Mouse (Mus musculus): ENCODE results near the gene Olfr1039. TPM values are rescaled to one million over a fixed set of nuclear protein-coding genes. Genes with fewer than 3 reads are reported as not detected.
"Not testable (repeated sequence)": the region's sequence is repeated elsewhere in the genome, so short reads cannot be mapped to it uniquely, and the experiment has no call there.

Olfr1039 gene
- polyA plus RNA-seq (2016; fragmentation: Nextera tagmentation; extraction: Ambion mirVana) = not detected in 2 replicates

DNA sequence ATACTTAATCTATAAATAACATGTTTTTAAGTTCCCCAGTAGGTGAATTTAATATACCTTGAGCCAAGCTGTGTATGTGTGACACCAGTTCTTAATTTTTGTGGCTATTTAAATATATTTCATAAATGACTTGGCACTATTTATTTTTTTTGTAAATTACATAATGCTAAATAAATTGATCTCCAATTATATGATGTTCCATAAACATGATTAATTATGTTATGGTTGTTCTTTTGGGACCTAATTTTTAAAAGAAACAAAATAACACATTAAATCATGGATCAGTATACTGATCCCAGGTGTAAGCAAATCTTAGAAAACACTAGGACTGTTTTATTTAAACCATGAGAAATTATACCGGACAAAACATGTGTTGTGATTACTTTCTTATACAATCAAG lies at the start of gene Olfr1039:
Olfr1039 (minus strand) TSS at position 101 of the 400 bp plus-strand sequence.
- 93% methylated on average over 1 of the region's 1 CpGs for whole genome bisulfite sequencing
- Histone ChIP-seq H3K27me3 (ENCODE audit: low read depth, poor library complexity, severe bottlenecking) (no peaks in the 10 kb centered on the region), H3K9me3 (replicated peaks) (no peaks in the 10 kb centered on the region), H3K4me1 (no peaks in the 10 kb centered on the region), H3K36me3 (no peaks in the 10 kb centered on the region), H3K4me3 (no peak within 1 kb of the TSS), H3K27ac (replicated peaks) (no peak within 1 kb of the TSS)
- DNase-seq (ENCODE audit: low spot score) = no peak

DNA sequence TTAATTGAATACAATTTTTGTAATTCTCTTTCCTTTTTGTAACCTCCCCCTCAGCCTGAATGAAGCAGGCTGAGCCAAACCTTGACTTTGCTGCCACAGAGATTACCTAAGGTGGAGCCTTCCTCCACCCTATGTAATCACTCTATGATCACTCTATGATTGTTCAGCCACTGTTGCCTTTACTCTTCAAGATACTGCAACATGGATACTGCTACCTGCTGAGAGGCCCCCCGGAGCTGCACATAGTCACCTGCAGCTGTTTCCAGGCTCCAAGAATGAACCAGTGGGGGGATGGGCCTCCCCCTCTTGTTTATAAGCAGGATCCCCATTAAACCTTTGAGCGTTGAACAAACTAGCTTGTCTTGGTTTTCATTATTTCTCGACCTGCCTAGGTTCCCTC lies 44.2 kb upstream of the Olfr1039 start:
- 77% methylated on average over 3 of the region's 3 CpGs for WGBS
- H3K27ac ChIP-seq (replicated peaks) = no peak overlapping the region
- H3K9me3 ChIP-seq (replicated peaks) = no peaks in the 10 kb centered on the region
- no peaks in the 10 kb centered on the region for H3K27me3 ChIP-seq (ENCODE audit: low read depth, poor library complexity, severe bottlenecking)
- no peaks in the 10 kb centered on the region for H3K4me1 ChIP-seq
- no peaks in the 10 kb centered on the region for H3K36me3 ChIP-seq
- DNase-seq (ENCODE audit: low spot score) = no peak
- H3K4me3 ChIP-seq = no peak overlapping the region

DNA sequence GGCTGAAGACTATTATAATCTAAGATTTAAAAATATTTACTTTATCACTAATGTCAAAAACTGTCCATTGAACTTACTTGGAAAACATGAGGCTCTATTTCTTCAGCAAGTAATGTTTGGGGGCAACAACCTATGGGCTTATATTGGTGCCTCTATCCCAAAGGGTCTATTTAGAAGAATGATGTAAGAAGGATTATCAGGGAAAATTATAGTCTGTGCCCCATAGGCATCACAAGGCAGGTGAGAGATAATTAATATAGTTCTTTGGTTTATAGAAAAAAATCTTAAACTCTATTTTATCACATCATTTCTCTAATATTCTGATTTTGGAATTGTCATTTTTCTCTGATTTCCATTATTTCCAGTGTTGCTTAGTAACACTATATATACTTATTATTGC lies 42.0 kb upstream of the Olfr1039 start, which contains the start of gene Olfr1044:
Olfr1044 (minus strand) TSS at position 101 of the 400 bp plus-strand sequence.
- H3K27ac ChIP-seq (replicated peaks) = no peak within 1 kb of the TSS
- H3K4me3 ChIP-seq = no peak within 1 kb of the TSS
- no peaks in the 10 kb centered on the region for H3K36me3 ChIP-seq
- no peak for DNase-seq (ENCODE audit: low spot score)
- H3K9me3 ChIP-seq (replicated peaks) = no peaks in the 10 kb centered on the region
- H3K27me3 ChIP-seq (ENCODE audit: low read depth, poor library complexity, severe bottlenecking) = no peaks in the 10 kb centered on the region
- no peaks in the 10 kb centered on the region for H3K4me1 ChIP-seq

DNA sequence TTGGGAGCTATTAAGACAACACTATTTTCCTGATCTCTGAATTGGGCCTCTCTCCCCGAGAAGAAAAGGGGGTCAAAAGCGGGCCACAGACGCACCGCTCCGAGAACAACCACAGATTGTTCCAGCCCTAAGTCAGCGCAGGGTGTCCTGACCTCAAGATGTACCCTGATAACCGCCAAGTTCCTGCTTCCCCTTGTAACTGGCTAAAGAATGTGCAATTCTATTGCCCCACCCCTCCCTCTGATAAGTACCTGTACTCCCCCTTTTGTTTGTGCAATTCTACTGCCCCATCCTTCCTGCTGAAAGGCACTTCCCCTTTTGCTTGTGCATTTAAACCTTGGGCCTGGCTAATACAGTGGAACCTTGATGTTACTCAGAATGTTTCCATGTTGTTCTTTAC lies 39.7 kb upstream of the Olfr1039 start:
- H3K27me3 ChIP-seq (ENCODE audit: low read depth, poor library complexity, severe bottlenecking); H3K27ac ChIP-seq (replicated peaks); DNase-seq (ENCODE audit: low spot score); H3K4me3 ChIP-seq; H3K4me1 ChIP-seq; H3K36me3 ChIP-seq; H3K9me3 ChIP-seq (replicated peaks): not testable (repeated sequence)
- 89% methylated on average over 7 of the region's 7 CpGs for WGBS

DNA sequence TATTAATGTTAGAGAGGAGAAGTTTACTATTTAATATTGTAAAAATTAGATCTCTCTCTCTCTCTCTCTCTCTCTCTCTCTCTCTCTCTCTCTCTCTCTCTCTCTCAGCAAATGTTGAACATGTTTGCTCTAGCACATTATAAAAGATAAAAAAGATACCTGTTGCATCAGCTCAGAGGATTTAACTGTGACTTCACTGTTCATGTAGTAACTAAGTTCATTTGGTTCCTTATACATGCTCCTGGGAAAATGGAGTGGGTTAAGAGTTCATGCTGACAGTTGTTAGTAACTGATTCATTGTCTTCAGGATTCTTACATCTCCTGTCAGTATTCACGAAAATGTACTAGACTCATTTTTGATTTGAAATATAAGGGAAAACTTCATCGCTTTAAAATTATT lies 31.7 kb upstream of the Olfr1039 start, which contains the start of gene Olfr1043:
Olfr1043 (minus strand) TSS at position 101 of the 400 bp plus-strand sequence.
- Histone ChIP-seq H3K9me3 (replicated peaks) (no peaks in the 10 kb centered on the region), H3K27ac (replicated peaks) (no peak within 1 kb of the TSS), H3K4me3 (no peak within 1 kb of the TSS), H3K4me1 (no peaks in the 10 kb centered on the region), H3K27me3 (ENCODE audit: low read depth, poor library complexity, severe bottlenecking) (no peaks in the 10 kb centered on the region), H3K36me3 (no peaks in the 10 kb centered on the region)
- DNase-seq (ENCODE audit: low spot score) = no peak
- WGBS = 88% methylated on average over 2 of the region's 2 CpGs

DNA sequence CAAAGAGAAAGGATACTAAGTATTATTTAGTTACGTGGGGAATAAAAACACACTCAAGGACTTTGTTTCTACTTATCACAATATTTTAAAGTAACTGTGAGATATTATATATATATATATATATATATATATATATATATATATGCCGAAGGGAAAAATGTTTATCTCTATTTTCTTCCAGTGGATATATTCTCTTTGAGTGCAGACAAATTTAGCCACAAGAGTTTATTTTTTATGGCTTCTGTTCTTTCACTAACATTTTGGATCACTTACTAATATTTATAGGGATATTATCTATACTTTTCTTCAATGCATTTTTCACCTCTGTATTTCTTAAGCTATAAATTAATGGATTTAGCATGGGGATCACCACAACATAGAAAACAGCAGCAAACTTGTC lies 26.0 kb upstream of the Olfr1039 start, which contains the start of gene Olfr1042:
Olfr1042 (minus strand) TSS at position 101 of the 400 bp plus-strand sequence.
- no peak within 1 kb of the TSS for H3K4me3 ChIP-seq
- DNase-seq (ENCODE audit: low spot score) = no peak
- WGBS = 94% methylated on average over 2 of the region's 2 CpGs
- no peaks in the 10 kb centered on the region for H3K9me3 ChIP-seq (replicated peaks)
- no peaks in the 10 kb centered on the region for H3K36me3 ChIP-seq
- no peaks in the 10 kb centered on the region for H3K27me3 ChIP-seq (ENCODE audit: low read depth, poor library complexity, severe bottlenecking)
- no peaks in the 10 kb centered on the region for H3K4me1 ChIP-seq
- no peak within 1 kb of the TSS for H3K27ac ChIP-seq (replicated peaks)

DNA sequence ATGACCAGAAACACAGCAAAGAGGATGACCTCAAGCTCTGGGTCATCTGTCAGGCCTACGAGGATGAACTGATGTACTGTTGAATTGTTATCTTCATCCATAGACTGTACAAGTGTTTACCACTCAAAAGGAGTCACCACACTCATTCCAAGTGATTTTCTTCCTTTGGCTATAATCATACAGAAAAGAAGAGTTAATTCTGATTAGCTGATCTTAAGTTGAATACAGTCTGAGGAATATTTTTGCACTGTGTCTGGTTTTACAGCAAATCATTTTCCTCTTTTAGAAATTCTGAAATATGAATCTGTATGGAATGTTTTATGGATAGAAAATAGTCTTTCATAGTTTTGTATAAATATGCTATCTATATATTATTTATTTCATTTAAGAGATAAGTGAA lies 10.9 kb upstream of the Olfr1039 start, which contains the start of gene Olfr1040:
Olfr1040 (minus strand) TSS at position 101 of the 400 bp plus-strand sequence.
- H3K4me1 ChIP-seq = no peaks in the 10 kb centered on the region
- DNase-seq (ENCODE audit: low spot score) = no peak
- WGBS = 96% methylated on average over 1 of the region's 1 CpGs
- no peak within 1 kb of the TSS for H3K4me3 ChIP-seq
- H3K36me3 ChIP-seq = no peaks in the 10 kb centered on the region
- H3K27ac ChIP-seq (replicated peaks) = no peak within 1 kb of the TSS
- no peaks in the 10 kb centered on the region for H3K27me3 ChIP-seq (ENCODE audit: low read depth, poor library complexity, severe bottlenecking)
- no peaks in the 10 kb centered on the region for H3K9me3 ChIP-seq (replicated peaks)

DNA sequence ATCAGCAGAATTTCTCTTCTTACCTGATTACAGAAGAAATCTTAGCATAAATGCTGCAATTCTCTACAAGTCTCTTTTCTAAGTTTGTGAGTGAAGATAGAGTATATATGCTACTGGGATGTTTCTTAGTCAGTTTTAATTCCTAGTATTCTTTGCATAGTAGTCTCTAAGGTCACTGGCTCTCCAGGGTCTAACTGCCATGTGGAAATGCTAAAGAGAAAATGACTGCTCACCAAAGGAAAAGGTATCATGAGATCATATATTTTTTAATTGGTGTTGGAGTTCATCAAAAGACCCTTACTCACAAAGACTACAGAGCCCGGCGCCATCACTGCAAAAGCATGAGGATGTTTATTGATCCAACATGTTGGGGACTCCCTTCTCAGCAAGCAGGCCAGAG lies 48.4 kb downstream of the Olfr1039 start, which contains the start of gene Olfr1037:
Olfr1037 (minus strand) TSS at position 101 of the 400 bp plus-strand sequence.
- 86% methylated on average over 2 of the region's 2 CpGs for WGBS
- H3K36me3 ChIP-seq = no peaks in the 10 kb centered on the region
- H3K4me1 ChIP-seq = no peaks in the 10 kb centered on the region
- H3K9me3 ChIP-seq (replicated peaks) = no peaks in the 10 kb centered on the region
- H3K4me3 ChIP-seq = no peak within 1 kb of the TSS
- H3K27me3 ChIP-seq (ENCODE audit: low read depth, poor library complexity, severe bottlenecking) = no peaks in the 10 kb centered on the region
- no peak for DNase-seq (ENCODE audit: low spot score)
- no peak within 1 kb of the TSS for H3K27ac ChIP-seq (replicated peaks)

DNA sequence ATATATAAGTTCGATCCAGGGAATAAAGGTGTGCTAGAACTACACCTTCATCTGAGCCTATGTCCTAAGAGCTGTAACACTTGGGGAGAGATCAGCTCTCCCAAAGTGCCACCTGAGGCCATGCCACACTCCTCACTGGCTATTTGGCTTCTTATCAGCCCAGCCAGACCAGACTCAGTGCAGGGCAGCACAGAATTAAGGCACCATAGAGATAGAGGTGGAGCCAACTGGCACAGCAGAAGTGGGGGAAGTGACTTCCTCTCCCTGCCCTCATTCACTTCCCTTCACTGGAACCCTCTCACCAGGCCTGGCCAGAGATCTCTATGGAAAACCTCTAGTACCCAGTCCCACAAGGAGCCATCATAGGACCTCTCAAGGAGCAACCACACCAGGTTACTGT lies 55.2 kb downstream of the Olfr1039 start:
- DNase-seq (ENCODE audit: low spot score); H3K9me3 ChIP-seq (replicated peaks); H3K36me3 ChIP-seq; H3K27me3 ChIP-seq (ENCODE audit: low read depth, poor library complexity, severe bottlenecking); H3K4me3 ChIP-seq; H3K4me1 ChIP-seq; H3K27ac ChIP-seq (replicated peaks): not testable (repeated sequence)
- WGBS = 86% methylated on average over 1 of the region's 1 CpGs

Other genes starting within 250 kb of the Olfr1039 start
- gene Olfr1024, start 230.9 kb downstream of the Olfr1039 start, polyA plus RNA-seq (2016; fragmentation: Nextera tagmentation; extraction: Ambion mirVana) = not detected in 2 replicates
- gene Olfr1025-ps1, start 220.7 kb downstream of the Olfr1039 start, polyA plus RNA-seq (2016; fragmentation: Nextera tagmentation; extraction: Ambion mirVana) = not detected in 2 replicates
- gene Olfr1026, start 214.4 kb downstream of the Olfr1039 start, polyA plus RNA-seq (2016; fragmentation: Nextera tagmentation; extraction: Ambion mirVana) = not detected in 2 replicates
- gene Olfr1028, start 185.5 kb downstream of the Olfr1039 start, polyA plus RNA-seq (2016; fragmentation: Nextera tagmentation; extraction: Ambion mirVana) = not detected in 2 replicates
- gene Olfr1029, start 162.0 kb downstream of the Olfr1039 start, polyA plus RNA-seq (2016; fragmentation: Nextera tagmentation; extraction: Ambion mirVana) = not detected in 2 replicates
- gene Olfr1030, start 156.7 kb downstream of the Olfr1039 start, polyA plus RNA-seq (2016; fragmentation: Nextera tagmentation; extraction: Ambion mirVana) = not detected in 2 replicates
- not detected in 2 replicates for gene Olfr1031, start 145.6 kb downstream of the Olfr1039 start, polyA plus RNA-seq (2016; fragmentation: Nextera tagmentation; extraction: Ambion mirVana)
- not detected in 2 replicates for gene Olfr1032, start 130.4 kb downstream of the Olfr1039 start, polyA plus RNA-seq (2016; fragmentation: Nextera tagmentation; extraction: Ambion mirVana)
- gene Olfr1033, start 115.3 kb downstream of the Olfr1039 start, polyA plus RNA-seq (2016; fragmentation: Nextera tagmentation; extraction: Ambion mirVana) = not detected in 2 replicates
- gene Olfr1034, start 90.1 kb downstream of the Olfr1039 start, polyA plus RNA-seq (2016; fragmentation: Nextera tagmentation; extraction: Ambion mirVana) = not detected in 2 replicates
- gene Olfr1036, start 61.9 kb downstream of the Olfr1039 start, polyA plus RNA-seq (2016; fragmentation: Nextera tagmentation; extraction: Ambion mirVana) = not detected in 2 replicates
- not detected in 2 replicates for gene Olfr1037, start 48.5 kb downstream of the Olfr1039 start, polyA plus RNA-seq (2016; fragmentation: Nextera tagmentation; extraction: Ambion mirVana)
- not detected in 2 replicates for gene Olfr1040, start 10.8 kb upstream of the Olfr1039 start, polyA plus RNA-seq (2016; fragmentation: Nextera tagmentation; extraction: Ambion mirVana)
- gene Olfr1042, start 25.9 kb upstream of the Olfr1039 start, polyA plus RNA-seq (2016; fragmentation: Nextera tagmentation; extraction: Ambion mirVana) = not detected in 2 replicates
- gene Olfr1043, start 31.6 kb upstream of the Olfr1039 start, polyA plus RNA-seq (2016; fragmentation: Nextera tagmentation; extraction: Ambion mirVana) = not detected in 2 replicates
- gene Olfr1044, start 41.9 kb upstream of the Olfr1039 start, polyA plus RNA-seq (2016; fragmentation: Nextera tagmentation; extraction: Ambion mirVana) = not detected in 2 replicates
- gene Olfr52, start 49.8 kb upstream of the Olfr1039 start, polyA plus RNA-seq (2016; fragmentation: Nextera tagmentation; extraction: Ambion mirVana) = not detected in 2 replicates
- gene Olfr1045, start 67.1 kb upstream of the Olfr1039 start, polyA plus RNA-seq (2016; fragmentation: Nextera tagmentation; extraction: Ambion mirVana) = not detected in 2 replicates
- not detected in 2 replicates for gene Olfr1046, start 83.4 kb upstream of the Olfr1039 start, polyA plus RNA-seq (2016; fragmentation: Nextera tagmentation; extraction: Ambion mirVana)
- not detected in 2 replicates for gene Olfr1047, start 95.5 kb upstream of the Olfr1039 start, polyA plus RNA-seq (2016; fragmentation: Nextera tagmentation; extraction: Ambion mirVana)
- not detected in 2 replicates for gene Olfr1048, start 104.4 kb upstream of the Olfr1039 start, polyA plus RNA-seq (2016; fragmentation: Nextera tagmentation; extraction: Ambion mirVana)
- gene Olfr1049, start 122.4 kb upstream of the Olfr1039 start, polyA plus RNA-seq (2016; fragmentation: Nextera tagmentation; extraction: Ambion mirVana) = not detected in 2 replicates
- not detected in 2 replicates for gene Olfr1051, start 143.2 kb upstream of the Olfr1039 start, polyA plus RNA-seq (2016; fragmentation: Nextera tagmentation; extraction: Ambion mirVana)
- not detected in 2 replicates for gene Olfr1052, start 156.5 kb upstream of the Olfr1039 start, polyA plus RNA-seq (2016; fragmentation: Nextera tagmentation; extraction: Ambion mirVana)
- gene Olfr1053, start 179.4 kb upstream of the Olfr1039 start, polyA plus RNA-seq (2016; fragmentation: Nextera tagmentation; extraction: Ambion mirVana) = not detected in 2 replicates
- gene Olfr1054, start 199.5 kb upstream of the Olfr1039 start, polyA plus RNA-seq (2016; fragmentation: Nextera tagmentation; extraction: Ambion mirVana) = not detected in 2 replicates
- not detected in 2 replicates for gene Olfr1055, start 214.4 kb upstream of the Olfr1039 start, polyA plus RNA-seq (2016; fragmentation: Nextera tagmentation; extraction: Ambion mirVana)
- not detected in 2 replicates for gene Olfr1056, start 226.5 kb upstream of the Olfr1039 start, polyA plus RNA-seq (2016; fragmentation: Nextera tagmentation; extraction: Ambion mirVana)
- not detected in 2 replicates for gene Olfr1057, start 242.5 kb upstream of the Olfr1039 start, polyA plus RNA-seq (2016; fragmentation: Nextera tagmentation; extraction: Ambion mirVana)

Data from midbrain, embryonic 10.5 days (tissue).